Mouse (Mus musculus) retina, embryonic 14.5 days (tissue): Measurements from ENCODE around the gene Sh3pxd2a.

ENCODE experiments used
- DNase-seq: peaks from one replicate; pipeline ENCODE4 v3.0.0-alpha.2; 2015; ENCODE audit warnings: low spot score

Gene Sh3pxd2a

GRCm38 (mm10) chr19:47457711-47458503 lies 6.3 kb downstream of the Sh3pxd2a start:
- DNase-seq: no peak

GRCm38 (mm10) chr19:47456021-47456420 lies 8.2 kb downstream of the Sh3pxd2a start:
- no peak for DNase-seq

- DNase-seq: no peak
These were observed 9.0 kb downstream of the Sh3pxd2a start for GRCm38 (mm10) chr19:47455001-47455755.

- no peak for DNase-seq
These were observed 9.8 kb downstream of the Sh3pxd2a start for GRCm38 (mm10) chr19:47454167-47455000.

- DNase-seq: no peak
These were observed 10.8 kb downstream of the Sh3pxd2a start for GRCm38 (mm10) chr19:47453352-47453751.

GRCm38 (mm10) chr19:47452682-47453081 lies 11.5 kb downstream of the Sh3pxd2a start:
- DNase-seq: no peak

- no peak for DNase-seq
These were observed 12.0 kb downstream of the Sh3pxd2a start for GRCm38 (mm10) chr19:47452211-47452610.

- DNase-seq: no peak
These were observed 12.6 kb downstream of the Sh3pxd2a start for GRCm38 (mm10) chr19:47451476-47452113.

GRCm38 (mm10) chr19:47450261-47451137 lies 13.7 kb downstream of the Sh3pxd2a start:
- no peak for DNase-seq

GRCm38 (mm10) chr19:47449513-47450227 lies 14.5 kb downstream of the Sh3pxd2a start:
- no peak for DNase-seq

GRCm38 (mm10) chr19:47448618-47449151 lies 15.5 kb downstream of the Sh3pxd2a start:
- no peak for DNase-seq

GRCm38 (mm10) chr19:47446841-47447365 lies 17.3 kb downstream of the Sh3pxd2a start:
- DNase-seq: peak; percentile 65

- no peak for DNase-seq
These were observed 18.1 kb downstream of the Sh3pxd2a start for GRCm38 (mm10) chr19:47446130-47446529.

GRCm38 (mm10) chr19:47445726-47446125 lies 18.5 kb downstream of the Sh3pxd2a start:
- DNase-seq: no peak

GRCm38 (mm10) chr19:47444488-47444887 lies 19.7 kb downstream of the Sh3pxd2a start:
- no peak for DNase-seq

- DNase-seq: no peak
These were observed 21.9 kb downstream of the Sh3pxd2a start for GRCm38 (mm10) chr19:47442294-47442627.

- no peak for DNase-seq
These were observed 22.5 kb downstream of the Sh3pxd2a start for GRCm38 (mm10) chr19:47441541-47442293.

GRCm38 (mm10) chr19:47440967-47441366 lies 23.2 kb downstream of the Sh3pxd2a start:
- no peak for DNase-seq

- DNase-seq: no peak
These were observed 23.8 kb downstream of the Sh3pxd2a start for GRCm38 (mm10) chr19:47440435-47440803.
